Mouse (Mus musculus) yolk sac, embryonic 10.5 days (tissue): Measurements from ENCODE around the gene Ncapg2.
A peak's percentile ranks its signal among the peaks of the same experiment; 100 is the strongest.

ENCODE experiments used
- DNase-seq: peaks from one replicate; pipeline ENCODE4 v3.0.0-alpha.2; 2017; ENCODE audit warnings: low spot score

The Ncapg2 gene

GRCm38 (mm10) chr12:116405045-116405835, at the start of gene Ncapg2:
TSS of gene Ncapg2 (plus strand) at chr12:116405402.
- peak; percentile 99 for DNase-seq

DNA sequence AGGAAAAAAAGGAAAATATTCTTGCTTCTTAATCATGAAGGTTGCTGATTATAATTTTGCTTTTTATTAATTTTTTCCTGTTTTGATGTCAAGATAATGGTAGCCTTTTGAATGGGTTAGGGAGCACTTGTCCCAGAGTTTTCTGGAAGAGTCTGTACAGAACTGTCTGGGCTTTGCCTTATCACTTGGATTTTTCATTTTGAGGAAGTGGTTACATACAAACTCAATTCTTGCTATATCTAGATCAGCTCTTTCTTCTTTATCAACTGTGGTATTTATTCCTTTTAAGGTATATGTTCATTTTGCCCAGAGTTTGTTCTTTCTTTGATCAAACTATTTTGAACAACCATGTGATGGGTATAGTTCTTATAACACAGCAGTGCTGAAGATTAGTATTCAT, 43.1 kb upstream of the Ncapg2 start:
- DNase-seq = no peak

GRCm38 (mm10) chr12:116366900-116367299, 38.3 kb upstream of the Ncapg2 start:
- no peak for DNase-seq

- no peak for DNase-seq
Observed at GRCm38 (mm10) chr12:116367346-116367745, 37.9 kb upstream of the Ncapg2 start.

DNA sequence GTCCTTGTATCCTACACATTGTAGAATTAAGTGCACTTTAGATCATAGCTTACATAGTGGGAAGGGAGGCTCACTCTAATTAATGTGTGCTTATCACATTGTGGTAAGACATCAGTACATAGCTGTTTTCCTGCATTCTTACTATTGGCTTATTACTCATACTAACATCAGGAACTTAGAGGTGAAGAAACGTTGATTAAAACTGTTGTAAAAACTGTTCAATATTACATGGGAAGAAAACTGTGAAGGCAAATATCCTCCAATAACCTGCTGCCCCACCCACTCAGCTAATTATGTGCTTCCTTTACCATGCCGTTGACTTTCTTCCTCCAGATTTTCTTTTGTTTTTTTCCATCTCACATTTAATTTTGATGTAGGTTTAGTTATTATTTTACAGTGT, 36.3 kb upstream of the Ncapg2 start:
- DNase-seq = no peak

DNA sequence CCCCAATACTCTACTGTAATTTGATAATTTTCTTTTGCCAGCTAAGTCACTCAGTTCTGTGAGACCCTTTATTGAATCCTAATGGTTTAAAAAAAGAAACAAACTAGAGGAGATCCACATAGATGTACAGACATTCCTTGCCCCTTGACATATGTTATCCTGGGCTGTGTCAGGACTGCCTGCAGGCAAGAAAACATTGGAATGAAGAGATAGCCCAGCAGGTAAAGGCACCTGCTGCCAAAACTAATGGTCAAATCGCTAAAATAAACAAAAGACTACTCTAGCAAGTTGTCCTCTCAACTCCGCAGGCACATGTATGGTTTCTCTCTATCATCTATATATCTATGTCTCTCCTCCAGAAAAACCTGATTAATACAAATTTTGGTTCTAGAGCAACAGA, 22.1 kb upstream of the Ncapg2 start:
- no peak for DNase-seq

GRCm38 (mm10) chr12:116383995-116384394, 21.2 kb upstream of the Ncapg2 start:
- no peak for DNase-seq

DNA sequence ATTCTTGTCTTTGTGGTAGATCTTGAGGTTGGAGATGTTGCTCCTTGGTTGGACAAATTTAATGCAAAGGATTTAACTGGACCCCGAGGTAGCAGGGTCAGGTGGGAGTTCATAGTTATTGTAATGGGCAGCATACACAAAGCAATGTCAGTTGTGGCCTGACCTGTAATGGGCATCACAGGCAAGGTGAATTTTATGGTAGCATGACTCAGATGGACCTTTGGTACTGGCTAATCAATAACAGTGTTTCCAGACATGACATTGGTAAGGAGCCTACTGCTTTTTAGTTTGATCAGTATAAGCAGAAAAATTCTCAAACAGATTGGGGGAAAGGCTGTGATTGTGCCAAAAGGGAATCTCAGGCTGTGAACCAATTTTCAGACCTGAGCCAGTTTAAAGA, 18.4 kb upstream of the Ncapg2 start:
- no peak for DNase-seq

DNA sequence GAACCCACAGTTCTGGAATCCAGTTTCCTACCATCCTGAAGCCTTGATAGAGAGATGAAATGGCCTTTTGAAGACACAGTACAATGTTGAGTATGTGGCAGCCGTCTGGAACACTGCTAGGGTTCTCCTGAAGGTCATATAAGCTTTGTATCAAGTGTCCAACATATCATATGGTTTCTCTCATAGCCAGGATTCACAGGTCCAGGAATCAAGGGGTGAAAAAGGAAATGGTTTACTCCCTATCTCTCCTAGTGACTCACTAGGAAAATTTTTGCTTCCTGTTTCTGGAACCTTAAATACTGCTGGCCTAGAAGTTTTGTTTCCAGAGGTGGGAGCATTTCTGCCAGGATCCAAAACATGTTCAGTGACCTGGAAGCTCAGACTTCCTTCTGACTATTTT, 15.3 kb upstream of the Ncapg2 start:
- no peak for DNase-seq

DNA sequence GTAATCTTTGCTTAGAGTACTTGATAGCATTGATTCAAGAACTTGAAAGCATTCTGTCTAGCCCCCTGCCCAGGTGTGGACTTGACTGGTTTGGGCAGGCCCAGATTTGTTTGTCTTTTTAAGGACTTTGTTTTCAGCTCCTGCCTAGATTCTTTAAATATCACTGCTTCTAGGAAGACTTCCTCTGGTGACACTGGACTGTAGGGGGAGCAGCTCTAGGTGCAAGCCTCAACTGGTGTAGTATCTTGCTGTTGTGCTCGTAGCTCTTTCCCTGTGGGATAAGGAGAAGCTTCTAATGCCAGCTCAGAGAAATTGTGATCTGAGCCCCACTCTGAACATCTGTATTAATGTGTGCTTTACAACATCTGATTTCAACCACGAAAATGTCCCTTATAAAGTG, 10.9 kb upstream of the Ncapg2 start:
- DNase-seq = no peak

- DNase-seq = no peak
Observed at GRCm38 (mm10) chr12:116395312-116395711, 9.9 kb upstream of the Ncapg2 start.

GRCm38 (mm10) chr12:116396072-116396695, 9.0 kb upstream of the Ncapg2 start:
- no peak for DNase-seq

DNA sequence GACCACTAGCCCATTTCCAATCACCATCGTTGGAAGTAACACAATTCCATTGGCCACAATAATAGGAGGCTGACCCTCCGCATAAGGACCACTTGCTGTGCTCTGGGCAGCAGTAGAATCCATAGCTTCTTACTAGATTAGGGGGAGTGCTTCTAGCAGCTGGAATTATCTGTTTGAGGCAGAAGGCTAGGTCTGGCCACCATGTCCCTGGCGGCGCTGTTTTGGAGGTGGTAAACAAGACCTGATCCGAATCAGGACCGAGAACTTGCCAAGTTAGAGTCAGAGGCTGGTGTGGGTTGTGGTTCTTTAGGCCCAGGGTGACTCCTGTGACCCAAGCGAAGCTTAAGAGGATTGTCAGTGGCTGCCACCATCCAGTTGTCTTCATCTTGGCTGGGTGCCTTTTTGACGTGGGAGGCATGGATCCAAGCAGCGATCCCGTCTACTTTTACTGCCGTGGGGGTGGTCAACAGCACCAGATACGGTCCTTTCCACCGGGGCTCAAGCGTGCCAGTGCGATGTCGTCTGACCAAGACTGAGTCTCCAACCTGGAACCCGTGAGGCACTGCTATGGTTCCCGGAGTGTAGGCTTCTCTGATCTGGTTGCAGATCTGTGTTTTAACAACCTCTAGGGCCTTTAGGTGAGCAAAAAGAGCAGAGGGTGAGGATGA, 1.1 kb upstream of the Ncapg2 start:
- no peak for DNase-seq

DNA sequence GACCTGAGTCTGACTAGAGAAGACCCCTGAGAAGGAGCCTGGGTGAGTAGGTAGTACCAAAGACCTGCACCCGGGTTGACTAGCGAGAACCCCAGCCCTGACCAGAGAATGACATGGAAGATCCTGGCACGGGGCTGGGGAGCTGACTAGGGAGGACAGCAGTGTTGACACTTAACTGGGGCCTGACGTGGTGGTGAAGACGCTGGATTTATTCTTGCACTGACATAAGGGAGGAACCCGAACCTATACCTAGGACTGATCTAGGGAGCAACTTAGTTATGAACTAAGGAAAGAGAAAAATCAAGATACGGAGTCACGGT, 594 bp downstream of the Ncapg2 start:
- peak; percentile 52 for DNase-seq

DNA sequence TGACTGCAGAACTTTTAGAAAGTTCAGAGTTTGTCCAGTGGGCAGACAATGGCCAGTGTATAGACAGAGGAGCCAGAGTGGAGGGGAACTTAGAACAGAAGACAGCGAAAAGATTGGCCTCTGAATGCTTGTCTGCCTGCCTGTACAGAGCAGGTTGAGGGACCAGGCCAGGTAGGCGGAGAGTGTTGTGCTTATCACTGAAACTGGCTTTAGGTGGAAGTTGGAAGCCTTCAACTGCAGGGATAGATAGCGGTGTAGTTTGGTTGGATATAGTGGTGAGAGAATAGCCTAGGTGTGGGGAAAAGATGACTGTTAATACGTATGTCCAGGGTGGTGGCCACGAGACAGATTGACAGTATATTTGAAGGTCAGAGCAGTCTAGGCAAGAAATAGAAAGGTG, 2.7 kb downstream of the Ncapg2 start:
- no peak for DNase-seq

- DNase-seq = no peak
Observed at GRCm38 (mm10) chr12:116414941-116415340, 9.7 kb downstream of the Ncapg2 start.

DNA sequence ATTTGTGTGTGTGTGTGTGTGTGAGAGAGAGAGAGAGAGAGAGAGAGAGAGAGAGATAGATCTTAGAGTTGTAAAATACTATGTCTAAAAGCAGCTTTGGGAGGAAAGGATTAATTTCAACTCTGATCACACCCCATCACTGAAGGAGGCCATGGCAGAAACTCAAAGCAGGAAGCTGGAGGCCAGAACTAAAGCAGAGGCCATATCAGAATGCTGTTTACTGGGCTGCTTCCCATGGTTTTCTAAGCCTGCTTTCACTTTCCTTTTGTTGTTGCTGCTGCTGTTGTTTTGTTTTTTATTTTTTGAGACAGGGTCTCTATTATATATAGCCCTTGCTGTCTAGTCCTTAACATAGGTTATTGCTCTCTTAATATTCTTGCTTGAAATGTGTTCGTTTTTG, 11.3 kb downstream of the Ncapg2 start:
- DNase-seq = no peak

DNA sequence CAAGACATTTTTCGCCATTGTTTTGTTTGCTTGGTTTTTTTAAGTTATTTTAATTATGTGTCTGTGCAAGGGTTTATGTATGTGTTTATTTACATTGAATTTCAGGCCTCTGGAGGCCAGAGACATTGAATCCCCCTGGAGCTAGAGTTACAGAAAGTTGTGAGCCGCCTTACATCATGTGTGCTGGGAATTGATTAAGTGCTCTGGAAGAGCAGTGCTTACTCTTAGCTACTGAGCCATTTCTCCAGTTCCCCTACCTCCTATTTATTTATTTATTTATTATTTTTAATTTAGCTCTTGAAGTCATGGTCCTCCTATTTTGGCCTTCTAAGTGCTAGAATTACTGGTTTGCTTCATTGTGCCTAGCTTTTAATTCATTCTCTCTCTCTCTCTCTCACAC, 16.5 kb downstream of the Ncapg2 start:
- DNase-seq = no peak

GRCm38 (mm10) chr12:116425392-116425791, 20.2 kb downstream of the Ncapg2 start:
- no peak for DNase-seq

- no peak for DNase-seq
Observed at GRCm38 (mm10) chr12:116433742-116434141, 28.5 kb downstream of the Ncapg2 start.

- no peak for DNase-seq
Observed at GRCm38 (mm10) chr12:116435232-116435631, 30.0 kb downstream of the Ncapg2 start.

DNA sequence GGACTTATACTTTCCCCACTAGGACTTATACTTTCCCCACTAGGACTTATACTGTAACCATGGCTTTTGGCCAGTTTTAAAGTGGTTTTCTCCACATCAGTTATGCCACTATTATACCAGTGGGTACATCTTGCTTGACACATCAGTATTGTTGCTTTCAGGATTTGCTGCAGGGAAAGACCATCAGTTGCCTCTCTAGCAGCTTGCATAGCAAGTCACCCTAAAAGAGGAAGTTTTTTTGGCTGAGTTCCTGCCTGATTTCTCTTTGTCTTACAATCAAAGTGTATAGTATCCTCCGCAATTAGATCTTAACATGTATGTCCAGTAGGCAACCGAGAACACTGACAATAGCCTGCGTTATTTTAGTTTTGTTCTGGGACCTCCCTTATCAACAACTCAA, 30.9 kb downstream of the Ncapg2 start:
- no peak for DNase-seq

GRCm38 (mm10) chr12:116438591-116438990, 33.4 kb downstream of the Ncapg2 start:
- no peak for DNase-seq
